Mouse (Mus musculus): ENCODE results near the gene Ano6.

DNA sequence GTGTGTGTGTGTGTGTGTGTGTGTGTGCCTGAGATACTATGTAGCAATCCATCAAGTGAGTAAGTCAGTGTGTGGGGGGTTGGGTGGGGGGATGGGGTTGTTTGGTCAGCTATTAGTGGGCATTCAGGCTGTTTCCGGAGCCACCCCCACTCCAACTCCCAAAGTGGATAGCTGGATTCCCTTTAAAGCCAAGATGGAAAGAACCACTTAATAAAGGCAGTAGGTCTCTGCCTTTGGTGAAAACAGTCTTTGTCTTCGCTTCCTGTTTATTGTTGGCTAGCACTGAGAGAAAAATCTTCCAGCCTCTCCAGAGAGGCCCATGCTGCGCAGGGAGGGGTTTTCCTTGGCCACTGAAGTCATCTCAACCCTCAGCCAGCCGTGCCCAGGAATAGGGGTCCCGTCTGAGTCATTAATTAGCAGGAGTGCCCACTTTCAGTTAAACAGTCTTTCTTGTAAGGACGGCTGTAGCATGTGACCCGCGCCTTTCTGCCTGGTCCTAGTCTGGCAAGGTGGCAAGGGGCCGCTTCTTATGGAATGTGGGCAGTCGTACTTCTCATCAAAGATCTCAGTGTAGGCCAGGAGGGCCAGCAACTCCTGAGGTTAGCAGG lies 38.1 kb downstream of the Ano6 start:
- TF ChIP-seq CTCF (IDR thresholded peaks at IDR 0.05; ENCODE audit: extremely low read depth, insufficient read length, insufficient replicate concordance, low read depth, low read length): no peak
- TF ChIP-seq POLR2A (IDR thresholded peaks at IDR 0.05; ENCODE audit: low read depth, low read length): no peak

Data from small intestine, adult 2 months (tissue).